Mouse (Mus musculus) kidney, embryonic 15.5 days (tissue): ENCODE measurements around the gene Tuba4a. TPM values are rescaled to one million over a fixed set of nuclear protein-coding genes. Genes with fewer than 3 reads are reported as not detected.
A peak's percentile ranks its signal among the peaks of the same experiment; 100 is the strongest.

Experiments
- ATAC-seq: fragments of 200-750 bp; cut with Nextera tagmentation; replicated peaks from 2 replicates; pipeline ENCODE4 v1.8.0; 2017; ENCODE audit warnings: moderate TSS enrichment; ENCODE audit not compliant: low FRiP score
- H3K27ac ChIP-seq: fragments of 300-500 bp; sonication (generic); 2 replicates; pipeline ENCODE4 v1.5.1; 2015; ENCODE audit warnings: mild to moderate bottlenecking, inconsistent platforms
- H3K27me3 ChIP-seq: fragments of 300-500 bp; sonication (generic); 2 replicates; pipeline ENCODE4 v1.6.1; 2015; ENCODE audit warnings: inconsistent platforms
- H3K36me3 ChIP-seq: fragments of 300-500 bp; sonication (generic); 2 replicates; pipeline ENCODE4 v1.6.1; 2015; ENCODE audit warnings: inconsistent platforms
- H3K4me1 ChIP-seq: fragments of 300-500 bp; sonication (generic); 2 replicates; pipeline ENCODE4 v1.6.1; 2015; ENCODE audit warnings: inconsistent platforms
- H3K4me2 ChIP-seq: fragments of 300-500 bp; sonication (generic); 2 replicates; pipeline ENCODE4 v1.6.1; 2015; ENCODE audit warnings: moderate library complexity, mild to moderate bottlenecking, inconsistent platforms
- H3K4me3 ChIP-seq: fragments of 300-500 bp; sonication (generic); replicated peaks from 2 replicates; pipeline ENCODE4 v1.5.1; 2015; ENCODE audit warnings: mild to moderate bottlenecking, inconsistent platforms
- H3K9ac ChIP-seq: fragments of 300-500 bp; sonication (generic); 2 replicates; pipeline ENCODE4 v1.6.1; 2015; ENCODE audit warnings: mild to moderate bottlenecking, inconsistent platforms
- H3K9me3 ChIP-seq: fragments of 300-500 bp; sonication (generic); replicated peaks from 2 replicates; pipeline ENCODE4 v1.6.1; 2016; ENCODE audit warnings: inconsistent platforms
- WGBS: fragments of 180-500 bp; shearing (Covaris S2); methylation state at CpG from one replicate; pipeline ENCODE4 v1.1.7; 2015; ENCODE audit warnings: mixed read lengths; 5-methylcytosine and 5-hydroxymethylcytosine counted together
- microRNA-seq: library from miRNA; unstranded; fragments of <30 nt; microRNA quantifications from one replicate; pipeline ENCODE4, GENCODE M21; 2016
- polyA plus RNA-seq: library from polyadenylated mRNA; unstranded; fragments of >200 nt; fragmentation: Nextera tagmentation; extraction: Ambion mirVana; gene quantifications from 2 replicates; pipeline ENCODE4 v1.2.1, GENCODE M21; 2015

The Tuba4a gene
- polyA plus RNA-seq, 1 experiment from 2014 or later, result 63.8 TPM

DNA sequence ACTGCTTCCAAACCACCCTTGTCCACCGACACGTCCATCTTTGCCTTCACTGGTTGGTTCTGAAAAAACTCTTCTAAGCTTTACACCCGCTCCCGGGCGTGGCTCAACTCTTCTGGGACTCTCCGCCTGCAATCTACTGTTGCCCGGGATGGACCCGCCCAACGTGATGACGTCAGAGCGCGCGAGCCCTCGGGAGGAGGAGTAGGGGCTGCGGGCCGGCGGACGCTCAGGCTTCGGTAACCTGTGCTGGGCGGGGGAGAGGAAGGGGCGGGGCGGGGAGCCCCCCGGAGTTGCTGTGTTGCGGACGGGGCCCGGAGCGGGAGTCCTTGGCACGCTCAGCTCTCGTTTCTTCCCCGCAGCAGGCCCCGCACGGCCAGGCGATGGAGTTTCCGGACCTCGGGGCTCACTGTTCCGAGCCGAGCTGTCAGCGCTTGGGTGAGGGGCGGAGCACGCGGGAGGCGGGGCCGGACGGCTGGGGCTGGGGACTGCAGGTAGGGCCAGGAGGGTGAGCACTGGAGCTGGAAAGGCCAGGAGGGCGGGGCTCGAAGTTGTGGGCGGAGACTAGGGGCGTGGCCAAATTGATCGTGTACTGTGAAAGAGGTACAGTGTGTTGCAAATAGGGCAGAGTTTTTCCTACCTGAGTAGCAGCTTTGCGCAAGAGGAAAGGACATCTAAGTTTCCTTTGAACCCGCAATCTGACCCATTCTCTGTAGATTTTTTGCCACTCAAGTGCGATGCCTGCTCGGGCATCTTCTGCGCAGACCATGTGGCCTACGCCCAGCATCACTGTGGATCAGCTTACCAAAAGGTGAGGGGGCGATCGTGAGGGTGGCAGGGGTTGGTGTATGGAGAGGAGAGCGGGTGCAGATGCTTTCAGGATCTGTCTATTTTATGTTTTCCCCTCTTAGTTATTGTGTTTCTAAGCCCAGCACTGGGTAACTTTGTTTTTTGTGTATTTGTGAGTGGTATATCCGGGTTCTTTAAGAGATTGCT lies 50.9 kb downstream of the Tuba4a start, which contains the start of gene Zfand2b:
Gene Zfand2b, plus strand, starts transcription at position 175 of the 993 bp plus-strand sequence.
- under 1% methylated on average over 56 of the region's 59 CpGs for WGBS
- Histone ChIP-seq H3K4me3 (peak within 1 kb of the TSS; percentile 85), H3K27ac (peak within 1 kb of the TSS; percentile 94), H3K4me1 (peaks cover 16% of the 10 kb centered on the region), H3K9me3 (no peaks in the 10 kb centered on the region), H3K9ac (peak within 1 kb of the TSS; percentile 70), H3K4me2 (peak within 1 kb of the TSS; percentile 82), H3K27me3 (no peaks in the 10 kb centered on the region), H3K36me3 (peaks cover 40% of the 10 kb centered on the region)
- ATAC-seq, result peak; percentile 98

DNA sequence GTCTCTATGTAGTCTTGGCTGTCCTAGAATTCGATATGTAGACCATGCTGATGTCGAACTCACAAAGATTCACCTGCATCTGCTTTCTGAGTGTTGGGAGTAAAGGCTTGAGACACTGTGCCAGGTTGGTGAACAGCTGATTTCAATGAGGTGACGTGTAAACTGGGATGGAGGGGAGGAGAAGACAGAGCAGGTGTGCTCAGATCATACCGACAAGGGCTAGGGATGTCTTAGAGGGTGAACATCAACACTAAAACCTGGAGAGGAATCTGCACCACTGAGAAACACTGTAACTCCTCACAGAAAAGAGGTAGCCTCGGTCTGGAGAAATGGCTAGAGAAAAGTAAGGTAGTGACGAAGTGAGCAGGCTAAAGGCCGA lies 51.6 kb downstream of the Tuba4a start:
- H3K9me3 ChIP-seq, result no peaks in the 10 kb centered on the region
- H3K4me3 ChIP-seq, result peak overlapping the region; percentile 85
- H3K27ac ChIP-seq, result peak overlapping the region; percentile 94
- no peaks in the 10 kb centered on the region for H3K27me3 ChIP-seq
- peak overlapping the region; percentile 82 for H3K4me2 ChIP-seq
- peaks cover 33% of the 10 kb centered on the region for H3K36me3 ChIP-seq
- ATAC-seq, result peak; percentile 26; the same call in 1 of the 2 replicates
- peak overlapping the region; percentile 70 for H3K9ac ChIP-seq
- H3K4me1 ChIP-seq, result peaks cover 16% of the 10 kb centered on the region
- 10% methylated on average over 7 of the region's 7 CpGs for WGBS

Small RNA genes within 50 kb of the gene (microRNA-seq; reads per million reads assigned to microRNA genes)
- 0.44 reads per million for gene Gm27943

Other genes starting within 250 kb of the Tuba4a start
- 10.3 and 10.6 TPM in 2 replicates for gene Nhej1, start 94.7 kb downstream of the Tuba4a start, polyA plus RNA-seq
- 2.5 and 4.3 TPM in 2 replicates for gene Slc23a3, start 86.0 kb downstream of the Tuba4a start, polyA plus RNA-seq
- gene Cnppd1, start 77.2 kb downstream of the Tuba4a start, polyA plus RNA-seq, result 41.0 and 50.9 TPM in 2 replicates
- gene Retreg2, start 77.1 kb downstream of the Tuba4a start, polyA plus RNA-seq, result 53.5 and 53.8 TPM in 2 replicates
- gene Zfand2b, start 51.2 kb downstream of the Tuba4a start, polyA plus RNA-seq, result 41.3 and 42.4 TPM in 2 replicates
- gene Abcb6, start 39.5 kb downstream of the Tuba4a start, polyA plus RNA-seq, result 30.8 and 36.5 TPM in 2 replicates
- gene Ankzf1, start 27.7 kb downstream of the Tuba4a start, polyA plus RNA-seq, result 24.9 and 26.8 TPM in 2 replicates
- gene Atg9a, start 27.7 kb downstream of the Tuba4a start, polyA plus RNA-seq, result 29.3 and 33.3 TPM in 2 replicates
- 44.9 and 45.8 TPM in 2 replicates for gene Glb1l, start 9.1 kb downstream of the Tuba4a start, polyA plus RNA-seq
- 142 and 148 TPM in 2 replicates for gene Stk16, start 9.0 kb downstream of the Tuba4a start, polyA plus RNA-seq
- gene A630095N17Rik, start 12.2 kb upstream of the Tuba4a start, polyA plus RNA-seq, result not detected in 2 replicates
- 33.8 and 38.6 TPM in 2 replicates for gene Dnajb2, start 16.5 kb upstream of the Tuba4a start, polyA plus RNA-seq
- gene Ptprn, start 44.6 kb upstream of the Tuba4a start, polyA plus RNA-seq, result 0.48 and 2.3 TPM in 2 replicates
- gene Resp18, start 58.5 kb upstream of the Tuba4a start, polyA plus RNA-seq, result 1.5 and 10.1 TPM in 2 replicates
- gene Dnpep, start 98.1 kb upstream of the Tuba4a start, polyA plus RNA-seq, result 136 and 153 TPM in 2 replicates
- gene Des, start 140.5 kb upstream of the Tuba4a start, polyA plus RNA-seq, result 53.5 and 53.9 TPM in 2 replicates
- 45.1 and 53.9 TPM in 2 replicates for gene Speg, start 155.4 kb upstream of the Tuba4a start, polyA plus RNA-seq
- gene Gmppa, start 216.1 kb upstream of the Tuba4a start, polyA plus RNA-seq, result 74.7 and 78.7 TPM in 2 replicates
- gene Asic4, start 230.6 kb upstream of the Tuba4a start, polyA plus RNA-seq, result 1.5 and 2.1 TPM in 2 replicates